Mouse (Mus musculus) hindbrain, postnatal 0 days (tissue): ENCODE results near the gene 4930568D16Rik. TPM values are rescaled to one million over a fixed set of nuclear protein-coding genes. Genes with fewer than 3 reads are reported as not detected.

ENCODE experiments used
- ATAC-seq: fragments of 200-750 bp; cut with Nextera tagmentation; 2 replicates; pipeline ENCODE4 v1.8.0; 2017; ENCODE audit warnings: mild to moderate bottlenecking, moderate TSS enrichment, moderate library complexity
- DNase-seq: peaks from one replicate; pipeline ENCODE4 v3.0.0-alpha.2; 2015; ENCODE audit warnings: low spot score
- H3K27ac ChIP-seq: fragments of 300-500 bp; sonication (generic); 2 replicates; pipeline ENCODE4 v1.5.1; 2014; ENCODE audit warnings: mild to moderate bottlenecking
- H3K27me3 ChIP-seq: fragments of 300-500 bp; sonication (generic); 2 replicates; pipeline ENCODE4 v1.6.1; 2014; ENCODE audit warnings: low read length, mixed read lengths; ENCODE audit not compliant: insufficient read depth
- H3K36me3 ChIP-seq: fragments of 300-500 bp; sonication (generic); 2 replicates; pipeline ENCODE4 v1.6.1; 2014; ENCODE audit warnings: low read length, mixed read lengths; ENCODE audit not compliant: insufficient read depth
- H3K4me1 ChIP-seq: fragments of 300-500 bp; sonication (generic); 2 replicates; pipeline ENCODE4 v1.6.1; 2014; ENCODE audit warnings: antibody characterized with exemption, low read length, mixed read lengths; ENCODE audit not compliant: insufficient read depth
- H3K4me2 ChIP-seq: fragments of 300-500 bp; sonication (generic); 2 replicates; pipeline ENCODE4 v1.6.1; 2014; ENCODE audit warnings: low read depth, mild to moderate bottlenecking, low read length, moderate library complexity, mixed read lengths
- H3K4me3 ChIP-seq: fragments of 300-500 bp; sonication (generic); 2 replicates; pipeline ENCODE4 v1.5.1; 2014; ENCODE audit warnings: low read length
- H3K9ac ChIP-seq: fragments of 300-500 bp; sonication (generic); replicated peaks from 2 replicates; pipeline ENCODE4 v1.6.1; 2014; ENCODE audit warnings: mild to moderate bottlenecking, low read length, moderate library complexity, mixed read lengths
- H3K9me3 ChIP-seq: fragments of 300-500 bp; sonication (generic); 2 replicates; pipeline ENCODE4 v1.6.1; 2016; ENCODE audit warnings: low read length, mixed read lengths
- CTCF ChIP-seq: IDR thresholded peaks from 2 replicates; pipeline ENCODE4 v1.5.1; 2016; ENCODE audit warnings: antibody characterized with exemption, control low read depth, low read depth
- WGBS: fragments of 180-500 bp; shearing (Covaris S2); extraction: QIAGEN DNeasy Blood & Tissue Kit; methylation state at CpG from one replicate; pipeline ENCODE4 v1.1.7; 2014; 5-methylcytosine and 5-hydroxymethylcytosine counted together
- polyA plus RNA-seq: library from polyadenylated mRNA; unstranded; fragments of >200 nt; fragmentation: Nextera tagmentation; extraction: Ambion mirVana; gene quantifications from 2 replicates; pipeline ENCODE4 v1.2.1, GENCODE M21; 2015
- total RNA-seq: library from RNA; depleted of rRNA; stranded (reverse); fragments of >200 nt; gene quantifications from 2 replicates; pipeline ENCODE4 v1.2.3, GENCODE M21; 2014; rRNA removed

4930568D16Rik gene
- not detected in 2 replicates for total RNA-seq
- not detected in 2 replicates for polyA plus RNA-seq

DNA sequence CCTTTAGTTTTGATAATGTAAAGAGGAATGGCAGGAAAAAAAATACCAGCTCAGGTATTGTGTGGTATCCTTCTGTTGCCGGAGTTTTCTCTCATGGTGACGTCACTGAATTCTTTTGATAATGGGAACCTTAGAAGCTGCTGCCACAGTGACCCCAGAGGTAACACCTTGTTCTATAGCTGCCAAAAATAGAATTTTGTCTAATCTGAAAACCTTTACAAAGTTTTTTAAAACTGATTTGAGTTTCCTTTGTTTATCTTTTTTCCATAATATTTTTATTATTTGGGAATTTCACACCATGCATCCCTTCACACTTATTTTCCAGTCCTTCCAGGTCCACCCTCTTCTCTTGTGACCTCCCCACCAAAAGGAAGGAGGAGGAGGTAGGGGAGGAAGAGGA lies at the start of gene 4930568D16Rik:
TSS of gene 4930568D16Rik (minus strand) at position 101 of the 400 bp plus-strand sequence.
- no peak within 1 kb of the TSS for H3K4me3 ChIP-seq
- TF ChIP-seq CTCF = no peak
- H3K27ac ChIP-seq = no peak within 1 kb of the TSS
- H3K36me3 ChIP-seq = no peaks in the 10 kb centered on the region
- no peaks in the 10 kb centered on the region for H3K27me3 ChIP-seq
- H3K9me3 ChIP-seq = no peaks in the 10 kb centered on the region
- ATAC-seq (no peak), DNase-seq (no peak)
- no peak within 1 kb of the TSS for H3K9ac ChIP-seq
- H3K4me2 ChIP-seq = no peak within 1 kb of the TSS
- no peaks in the 10 kb centered on the region for H3K4me1 ChIP-seq
- 81% methylated on average over 2 of the region's 2 CpGs for WGBS

DNA sequence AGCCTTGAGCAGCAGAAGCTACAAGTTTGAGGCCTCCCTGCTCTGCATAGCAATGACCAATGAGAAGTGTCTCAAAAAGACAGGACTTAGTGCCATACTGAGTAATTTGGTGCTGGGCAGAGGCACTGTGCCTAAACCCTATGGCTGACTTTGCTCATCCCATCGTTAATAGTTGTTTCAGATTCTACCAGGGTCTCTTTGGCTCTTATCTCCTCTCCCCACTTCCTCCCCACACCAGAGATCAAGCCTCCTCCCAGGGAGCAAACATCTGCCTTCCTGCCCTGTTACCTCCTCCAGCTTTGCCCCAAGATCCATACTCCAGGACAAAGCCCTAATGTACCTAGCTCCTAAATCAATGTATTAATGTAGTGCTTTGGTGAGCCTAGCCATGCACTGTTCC lies 49.7 kb upstream of the 4930568D16Rik start:
- no peak for DNase-seq
- H3K27ac ChIP-seq = no peak overlapping the region
- H3K27me3 ChIP-seq = no peaks in the 10 kb centered on the region
- no peaks in the 10 kb centered on the region for H3K36me3 ChIP-seq
- no peak overlapping the region for H3K4me2 ChIP-seq
- ATAC-seq = no peak
- no peaks in the 10 kb centered on the region for H3K9me3 ChIP-seq
- H3K9ac ChIP-seq = no peak overlapping the region
- H3K4me3 ChIP-seq = no peak overlapping the region
- 75% methylated on average over 1 of the region's 1 CpGs for WGBS
- H3K4me1 ChIP-seq = no peaks in the 10 kb centered on the region
- TF ChIP-seq CTCF = no peak

DNA sequence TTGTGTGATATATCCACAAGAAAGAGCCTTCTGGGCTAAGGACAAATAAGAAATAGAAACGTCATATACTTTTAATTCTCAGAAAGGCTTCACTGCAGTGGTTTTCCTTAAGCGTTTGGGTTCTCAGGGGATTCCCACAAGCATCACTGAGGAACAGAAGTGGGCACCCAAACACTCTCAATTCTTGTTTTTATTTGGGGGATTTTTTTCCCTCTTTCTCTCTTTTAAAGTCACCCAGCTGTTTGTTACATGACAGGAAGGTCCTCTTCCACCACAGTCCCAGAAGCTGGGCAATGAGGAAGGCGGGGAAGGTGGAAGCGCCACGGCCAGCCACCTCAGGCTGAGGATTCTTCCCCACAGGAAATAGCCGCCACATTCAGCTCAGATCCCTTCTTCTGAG lies 48.9 kb upstream of the 4930568D16Rik start:
- no peaks in the 10 kb centered on the region for H3K27me3 ChIP-seq
- H3K27ac ChIP-seq = no peak overlapping the region
- no peaks in the 10 kb centered on the region for H3K36me3 ChIP-seq
- no peak overlapping the region for H3K9ac ChIP-seq
- no peak for TF ChIP-seq CTCF
- DNase-seq (no peak), ATAC-seq (no peak)
- H3K4me3 ChIP-seq = no peak overlapping the region
- H3K4me1 ChIP-seq = no peaks in the 10 kb centered on the region
- no peak overlapping the region for H3K4me2 ChIP-seq
- no peaks in the 10 kb centered on the region for H3K9me3 ChIP-seq
- 85% methylated on average over 6 of the region's 6 CpGs for WGBS

DNA sequence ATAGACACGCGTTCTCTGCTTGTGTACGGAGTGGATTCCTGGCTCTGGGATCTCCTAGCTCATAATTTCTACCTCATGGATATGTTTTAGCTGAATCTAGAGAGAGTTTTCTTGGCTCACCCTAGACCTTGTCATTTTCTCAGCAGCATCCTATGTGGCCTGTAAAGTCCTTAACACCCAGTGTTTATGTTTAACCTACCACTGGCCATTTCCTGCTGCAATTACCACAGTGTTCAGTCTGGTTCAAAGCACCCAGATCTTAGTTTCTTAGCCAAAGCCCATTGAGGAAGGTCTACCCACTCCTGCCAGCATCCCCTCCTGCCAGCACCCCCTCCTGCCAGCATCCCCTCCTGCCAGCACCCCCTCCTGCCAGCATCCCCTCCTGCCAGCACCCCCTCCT lies 45.3 kb upstream of the 4930568D16Rik start:
- Histone ChIP-seq H3K27me3 (no peaks in the 10 kb centered on the region), H3K4me3 (no peak overlapping the region), H3K27ac (no peak overlapping the region), H3K9me3 (no peaks in the 10 kb centered on the region), H3K4me2 (no peak overlapping the region), H3K4me1 (no peaks in the 10 kb centered on the region), H3K36me3 (no peaks in the 10 kb centered on the region), H3K9ac (no peak overlapping the region)
- DNase-seq = no peak
- TF ChIP-seq CTCF = no peak
- no peak for ATAC-seq
- WGBS = 92% methylated on average over 3 of the region's 3 CpGs

DNA sequence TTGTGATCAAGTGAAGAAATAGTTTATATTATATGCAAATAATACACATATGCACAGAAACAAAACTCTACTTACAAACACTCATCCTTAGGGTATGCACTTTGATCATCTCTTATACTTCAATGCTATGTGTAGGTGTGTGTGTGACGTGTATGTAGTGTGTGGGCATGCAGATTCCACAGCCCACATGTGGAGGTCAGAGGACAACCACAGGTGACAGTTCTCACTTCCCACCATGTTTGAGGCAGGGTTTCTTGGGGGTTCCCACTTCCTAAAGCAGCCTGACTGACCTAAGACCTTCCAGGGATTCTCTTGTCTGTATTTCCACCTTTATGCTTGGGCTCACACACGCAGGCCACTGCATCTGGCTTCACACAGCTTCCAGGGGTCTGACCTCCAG lies 44.7 kb upstream of the 4930568D16Rik start:
- WGBS = 88% methylated on average over 2 of the region's 2 CpGs
- no peak overlapping the region for H3K27ac ChIP-seq
- no peaks in the 10 kb centered on the region for H3K9me3 ChIP-seq
- H3K4me3 ChIP-seq = no peak overlapping the region
- H3K36me3 ChIP-seq = no peaks in the 10 kb centered on the region
- H3K4me1 ChIP-seq = no peaks in the 10 kb centered on the region
- DNase-seq = no peak
- no peak overlapping the region for H3K9ac ChIP-seq
- H3K27me3 ChIP-seq = no peaks in the 10 kb centered on the region
- H3K4me2 ChIP-seq = no peak overlapping the region
- no peak for ATAC-seq
- no peak for TF ChIP-seq CTCF

DNA sequence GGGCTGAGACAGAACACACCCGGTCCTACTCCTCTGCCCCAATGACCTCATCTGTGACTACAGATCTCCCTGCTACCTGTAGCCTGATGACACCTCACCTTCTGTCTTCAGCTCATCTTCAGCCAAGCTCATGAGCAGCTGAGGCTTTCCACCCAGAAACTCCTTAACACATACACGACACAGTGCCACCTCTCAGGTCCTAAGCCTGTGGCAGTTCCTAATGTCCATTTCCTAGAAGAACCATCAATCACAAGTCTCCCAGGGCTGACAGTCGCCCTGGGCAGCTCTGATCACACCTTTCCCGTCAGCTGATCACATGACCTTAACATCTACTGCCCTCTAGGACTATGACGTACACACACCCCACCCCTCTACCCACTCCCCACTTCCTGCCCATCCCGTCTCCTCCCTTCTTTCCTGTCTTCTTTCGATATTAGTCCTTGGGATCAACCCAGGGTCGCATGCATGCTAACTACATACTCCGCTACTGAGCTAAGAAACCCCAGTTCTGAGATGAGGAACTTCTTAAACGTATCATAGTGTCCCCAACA lies 44.2 kb upstream of the 4930568D16Rik start:
- H3K27ac ChIP-seq = no peak overlapping the region
- no peak for TF ChIP-seq CTCF
- no peak for ATAC-seq
- WGBS = 81% methylated on average over 10 of the region's 10 CpGs
- H3K9me3 ChIP-seq = no peaks in the 10 kb centered on the region
- no peak overlapping the region for H3K9ac ChIP-seq
- H3K36me3 ChIP-seq = no peaks in the 10 kb centered on the region
- H3K4me2 ChIP-seq = no peak overlapping the region
- H3K27me3 ChIP-seq = no peaks in the 10 kb centered on the region
- H3K4me1 ChIP-seq = no peaks in the 10 kb centered on the region
- no peak overlapping the region for H3K4me3 ChIP-seq
- DNase-seq = no peak

DNA sequence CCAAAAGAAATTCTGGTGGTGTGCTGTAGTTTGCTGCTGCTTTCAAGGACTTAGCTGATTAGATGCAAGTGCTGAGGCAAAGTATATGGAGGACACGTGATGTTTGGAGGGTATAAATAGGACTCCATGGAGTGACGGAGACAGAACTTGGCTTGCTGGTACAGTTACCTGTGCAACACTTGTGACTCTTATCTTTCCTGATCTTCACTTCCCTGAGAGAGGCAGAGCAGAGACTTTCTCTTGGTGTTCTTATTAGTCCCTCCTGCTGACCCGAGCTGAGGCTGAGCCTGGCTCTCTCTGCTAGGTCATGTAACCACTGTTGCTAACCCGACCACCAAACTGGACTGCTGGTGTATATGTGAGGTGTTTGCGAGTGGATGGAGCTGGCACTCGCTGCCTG lies 41.9 kb upstream of the 4930568D16Rik start:
- DNase-seq (no peak), ATAC-seq (no peak)
- H3K9ac ChIP-seq = no peak overlapping the region
- H3K36me3 ChIP-seq = no peaks in the 10 kb centered on the region
- H3K27me3 ChIP-seq = no peaks in the 10 kb centered on the region
- no peak overlapping the region for H3K4me2 ChIP-seq
- 89% methylated on average over 6 of the region's 6 CpGs for WGBS
- H3K4me1 ChIP-seq = no peaks in the 10 kb centered on the region
- TF ChIP-seq CTCF = no peak
- H3K27ac ChIP-seq = no peak overlapping the region
- H3K4me3 ChIP-seq = no peak overlapping the region
- no peaks in the 10 kb centered on the region for H3K9me3 ChIP-seq
